Mouse (Mus musculus): ENCODE results near the gene Ppid. TPM values are rescaled to one million over a fixed set of nuclear protein-coding genes. Genes with fewer than 3 reads are reported as not detected.

Gene Ppid
- total RNA-seq, 2 experiments from 2014 or later = 40.5 to 45.7 TPM

Other genes with a start within 250 kb of the Ppid start
- gene Fnip2, start 23.5 kb upstream of the Ppid start, total RNA-seq (2021) = 10 to 100 TPM; 12.3 to 14.1 TPM
- gene 4930579G24Rik, start 37.7 kb downstream of the Ppid start, total RNA-seq (2021) = 1 to 10 TPM; 5.5 to 5.7 TPM
- 100 to 1,000 TPM; 567 to 579 TPM for gene Etfdh, start 38.2 kb downstream of the Ppid start, total RNA-seq (2021)
- gene Rxfp1, start 146.5 kb downstream of the Ppid start, total RNA-seq (2021) = 1 to 10 TPM in 1 of 2 experiments, under 1 TPM in 1; 0.51 to 2.2 TPM